24 mouse cellular contexts compared by ENCODE assay signal in the genomic region with DNA sequence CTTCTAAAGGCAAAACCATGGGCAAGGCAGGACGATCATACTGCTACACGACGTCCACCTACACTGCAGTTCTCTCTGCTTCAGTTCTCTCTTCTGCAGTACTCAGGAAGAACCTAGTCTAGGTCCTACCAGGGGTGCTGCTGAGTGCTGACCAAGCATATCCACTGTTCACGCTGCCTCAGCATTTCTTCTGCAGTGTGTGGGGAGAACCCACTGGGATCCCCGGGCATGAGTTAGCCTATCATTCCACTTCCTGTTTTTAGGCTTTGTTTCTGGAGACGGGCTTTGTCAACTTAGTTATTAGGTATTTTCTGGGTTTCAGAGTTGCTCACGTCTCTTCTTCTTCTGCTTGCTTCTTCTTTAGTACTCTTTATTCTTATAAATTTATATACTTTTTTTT. TPM values are rescaled to one million over a fixed set of nuclear protein-coding genes. Genes with fewer than 3 reads are reported as not detected.
DNase-seq lines count a peak whose midpoint lies in the region; ATAC-seq and TF ChIP-seq lines count a peak whose summit lies in the region.
"Had no signal": no experiment of that assay in that cellular context is flagged by ENCODE, and none has a peak within 500 bp of the region (broad histone marks: within the 10 kb centered on the region; RNA-seq: fewer than 3 reads in every experiment).

No protein-coding gene starts in this region.

- 54% methylated on average over 7 of the region's 7 CpGs for WGBS in liver, postnatal 0 days (ENCODE audit: insufficient replicate concordance)
- 65% methylated on average over 7 of the region's 7 CpGs for WGBS in liver, embryonic 11.5 days
- 85% methylated on average over 7 of the region's 7 CpGs for WGBS in hindbrain, embryonic 11.5 days

- ATAC-seq in liver, postnatal 0 days, result peak; percentile 45; the same call in 1 of the 2 replicates
- no peak for ATAC-seq in liver, embryonic 11.5 days (replicated peaks; ENCODE audit: low FRiP score)
- peak; percentile 76 for ATAC-seq in megakaryocyte, adult 5-6 weeks (ENCODE audit: poor library complexity, severe bottlenecking)
- no peak for ATAC-seq in hindbrain, embryonic 11.5 days (ENCODE audit: low FRiP score)
- ATAC-seq: forebrain, embryonic 13.5 days; inflammation-experienced regulatory T-cells, adult 6 months; midbrain, embryonic 16.5 days; Patski had no signal

- no peaks in the 10 kb centered on the region for H3K36me3 ChIP-seq in liver, postnatal 0 days (replicated peaks; ENCODE audit: insufficient read depth, low read length)
- no peaks in the 10 kb centered on the region for H3K36me3 ChIP-seq in liver, embryonic 11.5 days (ENCODE audit: control insufficient read depth, insufficient read depth, low read length)
- no peaks in the 10 kb centered on the region for H3K36me3 ChIP-seq in hindbrain, embryonic 11.5 days (ENCODE audit: control insufficient read depth, insufficient read depth, low read length)
- H3K36me3 ChIP-seq: heart, embryonic 12.5 days; midbrain, embryonic 10.5 days; neural tube, embryonic 15.5 days had no signal

- H3K4me3 ChIP-seq in liver, postnatal 0 days (ENCODE audit: low read depth, low read length), result no peak overlapping the region
- no peak overlapping the region for H3K4me3 ChIP-seq in liver, embryonic 11.5 days (ENCODE audit: low read depth, low read length)
- no peak overlapping the region for H3K4me3 ChIP-seq in hindbrain, embryonic 11.5 days (ENCODE audit: low read depth, low read length)
- H3K4me3 ChIP-seq: forebrain, embryonic 13.5 days; heart, embryonic 12.5 days; midbrain, embryonic 10.5 days; neural tube, embryonic 15.5 days had no signal

- H3K9me3 ChIP-seq in liver, postnatal 0 days (ENCODE audit: low read length), result no peaks in the 10 kb centered on the region
- no peaks in the 10 kb centered on the region for H3K9me3 ChIP-seq in liver, embryonic 11.5 days (ENCODE audit: control insufficient read depth, low read length)
- no peaks in the 10 kb centered on the region for H3K9me3 ChIP-seq in hindbrain, embryonic 11.5 days (ENCODE audit: control insufficient read depth, low read length)
- H3K9me3 ChIP-seq: forebrain, embryonic 13.5 days; heart, embryonic 12.5 days; midbrain, embryonic 10.5 days; neural tube, embryonic 15.5 days had no signal

- intact Hi-C loops in heart, postnatal 10 days (cut with DNase I), result no loop called here

- TF ChIP-seq EP300 in liver, postnatal 0 days (IDR thresholded peaks at IDR 0.05; ENCODE audit: low read depth), result no peak

- no peak overlapping the region for H3K27ac ChIP-seq in liver, postnatal 0 days (ENCODE audit: low read depth)
- no peak overlapping the region for H3K27ac ChIP-seq in liver, embryonic 11.5 days (ENCODE audit: low read depth, low read length)
- no peak overlapping the region for H3K27ac ChIP-seq in hindbrain, embryonic 11.5 days (ENCODE audit: low read depth, low read length)
- H3K27ac ChIP-seq: forebrain, embryonic 13.5 days; hindbrain, embryonic 14.5 days; midbrain, embryonic 10.5 days; neural tube, embryonic 15.5 days had no signal

- no peaks in the 10 kb centered on the region for H3K4me1 ChIP-seq in liver, postnatal 0 days (ENCODE audit: insufficient read depth)
- H3K4me1 ChIP-seq in liver, embryonic 11.5 days (replicated peaks; ENCODE audit: control insufficient read depth, insufficient read depth, low read length), result peaks cover 5% of the 10 kb centered on the region; the same call in 1 of the 2 replicates
- no peaks in the 10 kb centered on the region for H3K4me1 ChIP-seq in hindbrain, embryonic 11.5 days (replicated peaks; ENCODE audit: control insufficient read depth, insufficient read depth, low read length)
- H3K4me1 ChIP-seq: forebrain, embryonic 13.5 days; heart, embryonic 12.5 days; midbrain, embryonic 10.5 days; neural tube, embryonic 15.5 days had no signal

- H3K4me2 ChIP-seq in liver, postnatal 0 days (ENCODE audit: low read depth, low read length), result no peak overlapping the region
- H3K4me2 ChIP-seq in liver, embryonic 11.5 days, result no peak overlapping the region
- H3K4me2 ChIP-seq in hindbrain, embryonic 11.5 days (replicated peaks; ENCODE audit: low read depth, low read length), result no peak overlapping the region
- H3K4me2 ChIP-seq: forebrain, embryonic 13.5 days; heart, embryonic 12.5 days; hindbrain, embryonic 14.5 days; neural tube, embryonic 15.5 days had no signal

- no peak overlapping the region for H3K9ac ChIP-seq in liver, postnatal 0 days (replicated peaks)
- H3K9ac ChIP-seq in liver, embryonic 11.5 days (ENCODE audit: low read depth, low read length), result no peak overlapping the region
- no peak overlapping the region for H3K9ac ChIP-seq in hindbrain, embryonic 11.5 days (ENCODE audit: low read depth, low read length)
- H3K9ac ChIP-seq: forebrain, embryonic 13.5 days; heart, embryonic 12.5 days; hindbrain, embryonic 14.5 days; neural tube, embryonic 15.5 days had no signal

- no peak for TF ChIP-seq CTCF in liver, postnatal 0 days (IDR thresholded peaks at IDR 0.05; ENCODE audit: low read depth)

- no peaks in the 10 kb centered on the region for H3K27me3 ChIP-seq in liver, postnatal 0 days (ENCODE audit: insufficient read depth, low read length)
- no peaks in the 10 kb centered on the region for H3K27me3 ChIP-seq in liver, embryonic 11.5 days (replicated peaks; ENCODE audit: control insufficient read depth, insufficient read depth, low read length)
- H3K27me3 ChIP-seq in hindbrain, embryonic 11.5 days (ENCODE audit: control insufficient read depth, insufficient read depth, low read length), result no peaks in the 10 kb centered on the region
- H3K27me3 ChIP-seq: forebrain, embryonic 13.5 days; heart, embryonic 12.5 days; neural tube, embryonic 15.5 days; Patski had no signal

- peak; percentile 94 for DNase-seq in heart, adult 11 months
- no peak for DNase-seq in heart, postnatal 10 days
- no peak for DNase-seq in liver, postnatal 0 days
- DNase-seq in liver, embryonic 11.5 days (ENCODE audit: low spot score), result no peak
- DNase-seq in right cerebral cortex, postnatal 4 days, result no peak
- no peak for DNase-seq in hindbrain, embryonic 11.5 days (ENCODE audit: low spot score)
- DNase-seq: cerebellum, adult 8-10 months; cerebellum, postnatal 36 days; gastrocnemius, postnatal 10 days; heart, postnatal 14 days; kidney, adult 18-20 months; layer of hippocampus, adult 9-11 months; lung, postnatal 14 days; thymus, adult 18-20 months; thymus, postnatal 36 days had no signal

RNA-seq across cellular contexts. Expression of gene Slc30a5, which starts 25.9 kb away (rescaled TPM):
- total RNA-seq in heart, postnatal 10 days (2021), result 10 to 100 TPM; 28.9 to 32.2 TPM
- 18.8 and 18.9 TPM in 2 replicates for polyA plus RNA-seq in liver, postnatal 0 days (2015; fragmentation: Nextera tagmentation; extraction: Ambion mirVana)
- 56.2 and 61.6 TPM in 2 replicates for polyA plus RNA-seq in liver, embryonic 11.5 days (2014; fragmentation: Nextera tagmentation; extraction: Ambion mirVana)
- 73.0 and 85.6 TPM in 2 replicates for total RNA-seq in megakaryocyte, adult 5-6 weeks (2015)
- total RNA-seq in megakaryocyte, adult 5-6 weeks (2017), result 75.7 and 78.5 TPM in 2 replicates
- polyA plus RNA-seq in hindbrain, embryonic 11.5 days (2014; fragmentation: Nextera tagmentation; extraction: Ambion mirVana), result 46.0 and 51.3 TPM in 2 replicates

Comparison
In these comparisons a context has a peak if more than half of its experiments do, and no peak if none do; other contexts are left out.
1. ATAC-seq: peak in liver, postnatal 0 days (single experiment) and megakaryocyte, adult 5-6 weeks (single experiment); none in liver, embryonic 11.5 days (single experiment) and hindbrain, embryonic 11.5 days (single experiment).